Mouse (Mus musculus): Measurements from ENCODE around the gene Adgra1. TPM values are rescaled to one million over a fixed set of nuclear protein-coding genes. Genes with fewer than 3 reads are reported as not detected.

Adgra1 gene
- polyA plus RNA-seq, 1 experiment from 2014 or later = 31.5 TPM

Other genes starting within 250 kb of the Adgra1 start
- 3.1 and 4.7 TPM in 2 replicates for gene Cfap46, start 150.4 kb upstream of the Adgra1 start, polyA plus RNA-seq (2015; fragmentation: Nextera tagmentation; extraction: Ambion mirVana)
- 22.5 and 23.6 TPM in 2 replicates for gene Kndc1, start 60.5 kb downstream of the Adgra1 start, polyA plus RNA-seq (2015; fragmentation: Nextera tagmentation; extraction: Ambion mirVana)
- not detected in 2 replicates for gene Utf1, start 109.6 kb downstream of the Adgra1 start, polyA plus RNA-seq (2015; fragmentation: Nextera tagmentation; extraction: Ambion mirVana)
- gene 6430531B16Rik, start 144.6 kb downstream of the Adgra1 start, polyA plus RNA-seq (2015; fragmentation: Nextera tagmentation; extraction: Ambion mirVana) = 0.95 and 1.0 TPM in 2 replicates
- gene Adam8, start 158.4 kb downstream of the Adgra1 start, polyA plus RNA-seq (2015; fragmentation: Nextera tagmentation; extraction: Ambion mirVana) = 3.0 and 3.9 TPM in 2 replicates
- gene Zfp511, start 202.2 kb downstream of the Adgra1 start, polyA plus RNA-seq (2015; fragmentation: Nextera tagmentation; extraction: Ambion mirVana) = 55.9 and 56.5 TPM in 2 replicates
- 58.0 and 61.0 TPM in 2 replicates for gene Tubgcp2, start 202.5 kb downstream of the Adgra1 start, polyA plus RNA-seq (2015; fragmentation: Nextera tagmentation; extraction: Ambion mirVana)
- 0.45 and 0.55 TPM in 2 replicates for gene Msx3, start 214.9 kb downstream of the Adgra1 start, polyA plus RNA-seq (2015; fragmentation: Nextera tagmentation; extraction: Ambion mirVana)
- 299 and 401 TPM in 2 replicates for gene Caly, start 248.4 kb downstream of the Adgra1 start, polyA plus RNA-seq (2015; fragmentation: Nextera tagmentation; extraction: Ambion mirVana)

Data from midbrain, embryonic 16.5 days (tissue).